12 mouse cellular contexts compared by ENCODE assay signal in the genomic region with DNA sequence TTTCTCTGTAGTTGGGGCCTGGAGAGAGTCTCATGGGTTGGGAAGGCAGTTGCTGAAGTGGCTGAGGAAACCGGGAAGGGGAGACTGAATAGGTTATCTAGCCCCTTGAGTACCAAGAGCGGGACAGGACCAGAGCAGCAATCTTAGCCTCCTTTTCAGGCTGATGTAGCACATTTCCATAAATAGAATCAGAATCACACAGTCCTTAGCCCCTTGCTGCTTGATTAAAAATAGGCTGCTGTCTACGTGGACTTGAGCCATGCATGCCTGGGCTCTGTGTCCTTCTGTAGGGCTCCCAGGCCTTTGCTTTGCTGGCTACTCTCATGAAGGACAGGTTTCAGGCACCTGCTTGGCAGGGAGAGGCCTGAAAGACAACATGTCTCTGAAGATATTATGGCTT. TPM values are rescaled to one million over a fixed set of nuclear protein-coding genes. Genes with fewer than 3 reads are reported as not detected.
DNase-seq lines count a peak whose midpoint lies in the region; ATAC-seq and TF ChIP-seq lines count a peak whose summit lies in the region.
"Had no signal": no experiment of that assay in that cellular context is flagged by ENCODE, and none has a peak within 500 bp of the region (broad histone marks: within the 10 kb centered on the region; RNA-seq: fewer than 3 reads in every experiment).

No protein-coding gene starts in this region.

- TF ChIP-seq CTCF in hindbrain, postnatal 0 days (IDR thresholded peaks at IDR 0.05; ENCODE audit: low read depth): no peak

- no peak overlapping the region for H3K4me2 ChIP-seq in hindbrain, embryonic 11.5 days (replicated peaks; ENCODE audit: low read depth, low read length)
- H3K4me2 ChIP-seq in hindbrain, postnatal 0 days (ENCODE audit: low read depth, low read length): no peak overlapping the region
- H3K4me2 ChIP-seq in heart, embryonic 15.5 days: no peak overlapping the region
- no peak overlapping the region for H3K4me2 ChIP-seq in midbrain, embryonic 14.5 days (ENCODE audit: low read length)

- no peaks in the 10 kb centered on the region for H3K9me3 ChIP-seq in hindbrain, embryonic 11.5 days (ENCODE audit: control insufficient read depth, low read length)
- no peaks in the 10 kb centered on the region for H3K9me3 ChIP-seq in hindbrain, postnatal 0 days (ENCODE audit: low read length)
- no peaks in the 10 kb centered on the region for H3K9me3 ChIP-seq in heart, embryonic 15.5 days (replicated peaks)
- H3K9me3 ChIP-seq in midbrain, embryonic 14.5 days (ENCODE audit: control insufficient read depth, low read length): no peaks in the 10 kb centered on the region
- H3K9me3 ChIP-seq: embryonic facial prominence, embryonic 15.5 days had no signal

- no peak overlapping the region for H3K4me3 ChIP-seq in hindbrain, embryonic 11.5 days (ENCODE audit: low read depth, low read length)
- H3K4me3 ChIP-seq in hindbrain, postnatal 0 days (ENCODE audit: low read length): no peak overlapping the region
- H3K4me3 ChIP-seq in heart, embryonic 15.5 days: no peak overlapping the region
- no peak overlapping the region for H3K4me3 ChIP-seq in midbrain, embryonic 14.5 days (replicated peaks; ENCODE audit: low read depth, low read length)
- H3K4me3 ChIP-seq: embryonic facial prominence, embryonic 15.5 days had no signal

- peak overlapping the region; percentile 58; the same call in 1 of the 2 replicates for H3K27ac ChIP-seq in hindbrain, embryonic 11.5 days (ENCODE audit: low read depth, low read length)
- H3K27ac ChIP-seq in hindbrain, postnatal 0 days: no peak overlapping the region
- H3K27ac ChIP-seq in heart, embryonic 15.5 days: peak overlapping the region; percentile 92
- H3K27ac ChIP-seq in midbrain, embryonic 14.5 days (replicated peaks; ENCODE audit: low read depth, low read length): peak overlapping the region; percentile 0; the same call in 1 of the 2 replicates
- H3K27ac ChIP-seq: embryonic facial prominence, embryonic 15.5 days; liver, embryonic 14.5 days had no signal

- no peak for DNase-seq in hindbrain, embryonic 11.5 days (ENCODE audit: low spot score)
- no peak for DNase-seq in hindbrain, postnatal 0 days (ENCODE audit: low spot score)
- DNase-seq in heart, adult 11 months: peak; percentile 97
- DNase-seq in midbrain, embryonic 14.5 days: peak; percentile 17
- DNase-seq in right cerebral cortex, adult 18-20 months: no peak
- DNase-seq in frontal cortex, postnatal 10 days (ENCODE audit: low spot score in 2 of 2): no peak
- no peak for DNase-seq in left cerebral cortex, postnatal 4 days
- DNase-seq: kidney, adult 9 months; thymus, postnatal 14 days had no signal

- peaks cover 4% of the 10 kb centered on the region; the same call in 1 of the 2 replicates for H3K4me1 ChIP-seq in hindbrain, embryonic 11.5 days (replicated peaks; ENCODE audit: control insufficient read depth, insufficient read depth, low read length)
- peaks cover 15% of the 10 kb centered on the region; the same call in 1 of the 2 replicates for H3K4me1 ChIP-seq in hindbrain, postnatal 0 days (ENCODE audit: insufficient read depth, low read length)
- H3K4me1 ChIP-seq in heart, embryonic 15.5 days (replicated peaks): peaks cover 24% of the 10 kb centered on the region
- H3K4me1 ChIP-seq in midbrain, embryonic 14.5 days (ENCODE audit: control insufficient read depth, insufficient read depth, low read length): peaks cover 45% of the 10 kb centered on the region

- no peaks in the 10 kb centered on the region for H3K27me3 ChIP-seq in hindbrain, embryonic 11.5 days (ENCODE audit: control insufficient read depth, insufficient read depth, low read length)
- H3K27me3 ChIP-seq in hindbrain, postnatal 0 days (ENCODE audit: insufficient read depth, low read length): no peaks in the 10 kb centered on the region
- H3K27me3 ChIP-seq in heart, embryonic 15.5 days: no peaks in the 10 kb centered on the region
- H3K27me3 ChIP-seq in midbrain, embryonic 14.5 days (ENCODE audit: control insufficient read depth, insufficient read depth, low read length): no peaks in the 10 kb centered on the region
- H3K27me3 ChIP-seq: embryonic facial prominence, embryonic 15.5 days had no signal

- H3K9ac ChIP-seq in hindbrain, embryonic 11.5 days (ENCODE audit: low read depth, low read length): no peak overlapping the region
- H3K9ac ChIP-seq in hindbrain, postnatal 0 days (replicated peaks; ENCODE audit: low read length): no peak overlapping the region
- no peak overlapping the region for H3K9ac ChIP-seq in heart, embryonic 15.5 days
- H3K9ac ChIP-seq in midbrain, embryonic 14.5 days (replicated peaks; ENCODE audit: low read length): no peak overlapping the region
- H3K9ac ChIP-seq: embryonic facial prominence, embryonic 15.5 days; liver, embryonic 14.5 days had no signal

- no peaks in the 10 kb centered on the region for H3K36me3 ChIP-seq in hindbrain, embryonic 11.5 days (ENCODE audit: control insufficient read depth, insufficient read depth, low read length)
- no peaks in the 10 kb centered on the region for H3K36me3 ChIP-seq in hindbrain, postnatal 0 days (ENCODE audit: insufficient read depth, low read length)
- H3K36me3 ChIP-seq in heart, embryonic 15.5 days: no peaks in the 10 kb centered on the region
- H3K36me3 ChIP-seq in midbrain, embryonic 14.5 days (ENCODE audit: control insufficient read depth, insufficient read depth, low read length): no peaks in the 10 kb centered on the region
- H3K36me3 ChIP-seq: embryonic facial prominence, embryonic 15.5 days had no signal

- WGBS in hindbrain, embryonic 11.5 days: 65% methylated on average over 3 of the region's 3 CpGs
- 40% methylated on average over 3 of the region's 3 CpGs for WGBS in hindbrain, postnatal 0 days
- 26% methylated on average over 3 of the region's 3 CpGs for WGBS in heart, embryonic 15.5 days
- 13% methylated on average over 3 of the region's 3 CpGs for WGBS in midbrain, embryonic 14.5 days

- intact Hi-C loops in left cerebral cortex, postnatal 4 days (cut with DNase I): no loop called here

- no peak for ATAC-seq in hindbrain, embryonic 11.5 days (ENCODE audit: low FRiP score)
- no peak for ATAC-seq in hindbrain, postnatal 0 days
- ATAC-seq in heart, embryonic 15.5 days (replicated peaks; ENCODE audit: insufficient number of reproducible peaks, insufficient read depth, low FRiP score, low read depth): peak; percentile 93
- ATAC-seq in midbrain, embryonic 14.5 days (ENCODE audit: low FRiP score, low TSS enrichment): no peak

RNA-seq across cellular contexts. Expression of gene Pbx1, which starts 44.8 kb away (rescaled TPM):
- 49.0 and 59.2 TPM in 2 replicates for polyA plus RNA-seq in hindbrain, embryonic 11.5 days (2014; fragmentation: Nextera tagmentation; extraction: Ambion mirVana)
- 44.4 and 51.6 TPM in 2 replicates for total RNA-seq in hindbrain, postnatal 0 days (2014; rRNA removed)
- polyA plus RNA-seq in hindbrain, postnatal 0 days (2015; fragmentation: Nextera tagmentation; extraction: Ambion mirVana): 33.5 and 37.6 TPM in 2 replicates
- polyA plus RNA-seq in heart, embryonic 15.5 days (2015; fragmentation: Nextera tagmentation; extraction: Ambion mirVana): 21.6 and 22.1 TPM in 2 replicates
- 114 and 125 TPM in 2 replicates for polyA plus RNA-seq in midbrain, embryonic 14.5 days (2014; fragmentation: Nextera tagmentation; extraction: Ambion mirVana)
- total RNA-seq in left cerebral cortex, postnatal 4 days (2021): 100 to 1,000 TPM; 284 to 303 TPM

Comparison
In these comparisons a context has a peak if more than half of its experiments do, and no peak if none do; other contexts are left out.
1. DNase-seq: peak in heart, adult 11 months (single experiment) and midbrain, embryonic 14.5 days (single experiment); none in hindbrain, embryonic 11.5 days (single experiment), hindbrain, postnatal 0 days (single experiment), right cerebral cortex, adult 18-20 months (single experiment), frontal cortex, postnatal 10 days (0 of 2) and left cerebral cortex, postnatal 4 days (single experiment).